Mouse (Mus musculus): ENCODE measurements around the gene Ebf1. TPM values are rescaled to one million over a fixed set of nuclear protein-coding genes. Genes with fewer than 3 reads are reported as not detected.
"Not testable (repeated sequence)": the region's sequence is repeated elsewhere in the genome, so short reads cannot be mapped to it uniquely, and the experiment has no call there.

Ebf1 gene
- 10 to 100 TPM; 15.8 to 18.3 TPM for total RNA-seq (2021)
- long read RNA-seq, experiment 1, partial matches to known transcripts = 0 of 7 reads
- long read RNA-seq, experiment 1, other reads (novel, unspliced or antisense) = 7 of 7 reads
- long read RNA-seq, experiment 2, partial matches to known transcripts = 1 of 3 reads
- long read RNA-seq, experiment 2, other reads (novel, unspliced or antisense) = 2 of 3 reads

GRCm38 (mm10) chr11:44616788-44617712 lies at the start of gene Ebf1:
Ebf1 (plus strand) TSS chr11:44617317.
- DNase-seq = peak; percentile 91
- intact Hi-C loops (cut with DNase I; ENCODE audit: low total_unique reads) = no loop called here

GRCm38 (mm10) chr11:44570336-44570735 lies 46.8 kb upstream of the Ebf1 start:
- intact Hi-C loops (cut with DNase I; ENCODE audit: low total_unique reads); DNase-seq: not testable (repeated sequence)

GRCm38 (mm10) chr11:44572781-44573180 lies 44.3 kb upstream of the Ebf1 start:
- DNase-seq = no peak
- intact Hi-C loops (cut with DNase I; ENCODE audit: low total_unique reads) = no loop called here

- intact Hi-C loops (cut with DNase I; ENCODE audit: low total_unique reads) = no loop called here
- no peak for DNase-seq
These were observed 43.7 kb upstream of the Ebf1 start for GRCm38 (mm10) chr11:44573396-44573795.

GRCm38 (mm10) chr11:44574391-44574790 lies 42.7 kb upstream of the Ebf1 start:
- DNase-seq = no peak
- intact Hi-C loops (cut with DNase I; ENCODE audit: low total_unique reads) = no loop called here

- intact Hi-C loops (cut with DNase I; ENCODE audit: low total_unique reads) = no loop called here
- DNase-seq = no peak
These were observed 42.3 kb upstream of the Ebf1 start for GRCm38 (mm10) chr11:44574820-44575219.

GRCm38 (mm10) chr11:44577911-44578310 lies 39.2 kb upstream of the Ebf1 start:
- no peak for DNase-seq
- intact Hi-C loops (cut with DNase I; ENCODE audit: low total_unique reads) = no loop called here

GRCm38 (mm10) chr11:44581277-44581683 lies 35.8 kb upstream of the Ebf1 start:
- peak; percentile 18 for DNase-seq
- intact Hi-C loops (cut with DNase I; ENCODE audit: low total_unique reads) = no loop called here

- intact Hi-C loops (cut with DNase I; ENCODE audit: low total_unique reads) = no loop called here
- peak; percentile 25 for DNase-seq
These were observed 30.9 kb upstream of the Ebf1 start for GRCm38 (mm10) chr11:44586047-44586696.

GRCm38 (mm10) chr11:44593016-44593415 lies 24.1 kb upstream of the Ebf1 start:
- intact Hi-C loops (cut with DNase I; ENCODE audit: low total_unique reads) = loop anchor here (10.0 kb wide), 1 partner anchor 1292 kb away; no protein-coding TSS in a partner anchor
- DNase-seq = no peak

- no peak for DNase-seq
- intact Hi-C loops (cut with DNase I; ENCODE audit: low total_unique reads) = loop anchor here (10.0 kb wide), 1 partner anchor 1290 kb away; no protein-coding TSS in a partner anchor
These were observed 22.3 kb upstream of the Ebf1 start for GRCm38 (mm10) chr11:44594768-44595167.

- DNase-seq = no peak
- intact Hi-C loops (cut with DNase I; ENCODE audit: low total_unique reads) = no loop called here
These were observed 10.2 kb upstream of the Ebf1 start for GRCm38 (mm10) chr11:44606881-44607280.

GRCm38 (mm10) chr11:44608646-44609045 lies 8.5 kb upstream of the Ebf1 start:
- intact Hi-C loops (cut with DNase I; ENCODE audit: low total_unique reads) = no loop called here
- DNase-seq = no peak

GRCm38 (mm10) chr11:44610971-44611781 lies 5.9 kb upstream of the Ebf1 start:
- intact Hi-C loops (cut with DNase I; ENCODE audit: low total_unique reads) = loop anchor here (2.0 to 5.0 kb wide), 2 partner anchors 398 to 921 kb away; no protein-coding TSS in a partner anchor
- DNase-seq = peak; percentile 88

GRCm38 (mm10) chr11:44612156-44612555 lies 5.0 kb upstream of the Ebf1 start:
- DNase-seq = no peak
- intact Hi-C loops (cut with DNase I; ENCODE audit: low total_unique reads) = loop anchor here (5.0 kb wide), 1 partner anchor 920 kb away; no protein-coding TSS in a partner anchor

- intact Hi-C loops (cut with DNase I; ENCODE audit: low total_unique reads) = loop anchor here (5.0 kb wide), 1 partner anchor 919 kb away; no protein-coding TSS in a partner anchor
- no peak for DNase-seq
These were observed 4.3 kb upstream of the Ebf1 start for GRCm38 (mm10) chr11:44612681-44613410.

GRCm38 (mm10) chr11:44613411-44614180 lies 3.5 kb upstream of the Ebf1 start:
- DNase-seq = no peak
- intact Hi-C loops (cut with DNase I; ENCODE audit: low total_unique reads) = loop anchor here (5.0 kb wide), 1 partner anchor 919 kb away; no protein-coding TSS in a partner anchor

Data from gastrocnemius, postnatal 14 days (tissue).